In genomic region chr4:55341797-55342196, GRCm38 (mm10) we compare ENCODE assay signal across 16 mouse cellular contexts.
"Had no signal": no experiment of that assay in that cellular context is flagged by ENCODE, and none has a peak within 500 bp of the region (broad histone marks: within the 10 kb centered on the region; RNA-seq: fewer than 3 reads in every experiment).

No protein-coding gene starts in this region.

- H3K9ac ChIP-seq: lung, embryonic 15.5 days; midbrain, embryonic 13.5 days; midbrain, embryonic 15.5 days; neural tube, embryonic 12.5 days; stomach, embryonic 15.5 days had no signal

- ATAC-seq: lung, postnatal 0 days; midbrain, embryonic 13.5 days; midbrain, embryonic 15.5 days had no signal

- H3K4me1 ChIP-seq: midbrain, embryonic 13.5 days; midbrain, embryonic 15.5 days; neural tube, embryonic 12.5 days; stomach, embryonic 15.5 days had no signal

- H3K36me3 ChIP-seq: lung, embryonic 15.5 days; midbrain, embryonic 13.5 days; midbrain, embryonic 15.5 days; neural tube, embryonic 12.5 days; stomach, embryonic 15.5 days had no signal

- H3K4me3 ChIP-seq: lung, embryonic 15.5 days; megakaryocyte, embryonic 14.5 days; midbrain, embryonic 13.5 days; midbrain, embryonic 15.5 days; neural tube, embryonic 12.5 days; stomach, embryonic 15.5 days had no signal

- H3K27ac ChIP-seq: lung, embryonic 15.5 days; midbrain, embryonic 13.5 days; midbrain, embryonic 15.5 days; neural tube, embryonic 12.5 days; stomach, embryonic 15.5 days; stomach, postnatal 0 days had no signal

- DNase-seq: lung, adult 2 months; lung, postnatal 14 days; lung, postnatal 4 days; right cerebral cortex, postnatal 14 days; thymus, adult 2 months; thymus, postnatal 25 days; thymus, postnatal 4 days had no signal

- H3K4me2 ChIP-seq: lung, embryonic 15.5 days; midbrain, embryonic 11.5 days; midbrain, embryonic 13.5 days; midbrain, embryonic 15.5 days; neural tube, embryonic 12.5 days; stomach, embryonic 15.5 days had no signal

- H3K9me3 ChIP-seq: lung, embryonic 15.5 days; megakaryocyte, embryonic 14.5 days; midbrain, embryonic 13.5 days; midbrain, embryonic 15.5 days; neural tube, embryonic 12.5 days; stomach, embryonic 15.5 days had no signal

- H3K27me3 ChIP-seq: lung, embryonic 15.5 days; megakaryocyte, embryonic 14.5 days; midbrain, embryonic 13.5 days; midbrain, embryonic 15.5 days; neural tube, embryonic 12.5 days; stomach, embryonic 15.5 days had no signal
